Mouse (Mus musculus): Measurements from ENCODE around the gene Sfswap. TPM values are rescaled to one million over a fixed set of nuclear protein-coding genes. Genes with fewer than 3 reads are reported as not detected.

Sfswap gene
- total and polyA plus RNA-seq, 3 experiments, result 38.5 to 74.7 TPM; not detected in 1

GRCm38 (mm10) chr5:129518786-129519185 lies 17.8 kb downstream of the Sfswap start:
- H3K9me3 ChIP-seq (replicated peaks; ENCODE audit: insufficient read depth, low read length), result no peaks in the 10 kb centered on the region
- DNase-seq (ENCODE audit: low read depth, low spot score), result no peak
- H3K27me3 ChIP-seq (ENCODE audit: control insufficient read depth in 1 of 2, insufficient read depth in 2 of 2, low read length in 2 of 2), result no peaks in the 10 kb centered on the region
- no peak overlapping the region for H3K4me3 ChIP-seq (ENCODE audit: control insufficient read depth in 1 of 2, insufficient read depth in 1 of 2, low read depth in 2 of 2, low read length in 2 of 2)
- TF ChIP-seq USF1 (IDR thresholded peaks at IDR 0.05; ENCODE audit: low read depth, low read length), result no peak
- no peak for TF ChIP-seq MYB (IDR thresholded peaks at IDR 0.05; ENCODE audit: low read depth, low read length)
- no peak for TF ChIP-seq MYC (IDR thresholded peaks at IDR 0.05; ENCODE audit: low read depth, low read length)
- no peak for TF ChIP-seq HCFC1 (IDR thresholded peaks at IDR 0.05; ENCODE audit: low read depth, low read length)
- no peak for TF ChIP-seq TBP (IDR thresholded peaks at IDR 0.05; ENCODE audit: low read depth, low read length)
- no peak for TF ChIP-seq E2F4 (IDR thresholded peaks at IDR 0.05; ENCODE audit: borderline replicate concordance, low read depth, low read length)
- TF ChIP-seq SIN3A (IDR thresholded peaks at IDR 0.05; ENCODE audit: low read length), result no peak
- no peak for TF ChIP-seq NRF1 (IDR thresholded peaks at IDR 0.05; ENCODE audit: insufficient read depth, low read depth, low read length, poor library complexity, severe bottlenecking)
- TF ChIP-seq POLR2AphosphoS2 (IDR thresholded peaks at IDR 0.05; ENCODE audit: low read length), result no peak
- no peak for TF ChIP-seq JUND (IDR thresholded peaks at IDR 0.05; ENCODE audit: low read depth, low read length)
- H3K4me1 ChIP-seq (ENCODE audit: control insufficient read depth in 1 of 2, insufficient read depth in 2 of 2, low read length in 2 of 2), result peaks cover 0 to 13% of the 10 kb centered on the region in 2 experiments; a peak in 2 of 4 replicates
- peaks cover 11 to 17% of the 10 kb centered on the region in 2 experiments for H3K36me3 ChIP-seq (ENCODE audit: control insufficient read depth in 1 of 2, insufficient read depth in 2 of 2, low read length in 2 of 2)
- no peak overlapping the region for H3K27ac ChIP-seq (ENCODE audit: control insufficient read depth, low read depth, low read length)
- no peak overlapping the region for H3K9ac ChIP-seq (ENCODE audit: control insufficient read depth, low read depth, low read length, poor library complexity, severe bottlenecking)
- peaks cover 4% of the 10 kb centered on the region; the same call in 1 of the 2 replicates for H3K79me2 ChIP-seq (ENCODE audit: control insufficient read depth, insufficient read depth, low read length, poor library complexity)

GRCm38 (mm10) chr5:129519591-129519990 lies 18.6 kb downstream of the Sfswap start:
- no peaks in the 10 kb centered on the region for H3K27me3 ChIP-seq (ENCODE audit: control insufficient read depth in 1 of 2, insufficient read depth in 2 of 2, low read length in 2 of 2)
- no peak overlapping the region for H3K9ac ChIP-seq (ENCODE audit: control insufficient read depth, low read depth, low read length, poor library complexity, severe bottlenecking)
- peaks cover 13 to 16% of the 10 kb centered on the region in 2 experiments for H3K36me3 ChIP-seq (ENCODE audit: control insufficient read depth in 1 of 2, insufficient read depth in 2 of 2, low read length in 2 of 2)
- TF ChIP-seq RAD21 (IDR thresholded peaks at IDR 0.05; ENCODE audit: low read depth, low read length), result no peak
- no peak for TF ChIP-seq MYC (IDR thresholded peaks at IDR 0.05; ENCODE audit: low read depth, low read length)
- TF ChIP-seq MEF2A (IDR thresholded peaks at IDR 0.05; ENCODE audit: extremely low read depth, insufficient replicate concordance, low read depth, low read length, poor library complexity, severe bottlenecking), result no peak
- TF ChIP-seq UBTF (IDR thresholded peaks at IDR 0.05; ENCODE audit: borderline replicate concordance, insufficient read depth, low read depth, low read length), result no peak
- H3K9me3 ChIP-seq (replicated peaks; ENCODE audit: insufficient read depth, low read length), result no peaks in the 10 kb centered on the region
- DNase-seq (ENCODE audit: low read depth, low spot score), result no peak
- H3K4me3 ChIP-seq (ENCODE audit: control insufficient read depth in 1 of 2, insufficient read depth in 1 of 2, low read depth in 2 of 2, low read length in 2 of 2), result no peak overlapping the region
- H3K4me1 ChIP-seq (ENCODE audit: control insufficient read depth in 1 of 2, insufficient read depth in 2 of 2, low read length in 2 of 2), result peaks cover 0 to 13% of the 10 kb centered on the region in 2 experiments; a peak in 2 of 4 replicates
- H3K79me2 ChIP-seq (ENCODE audit: control insufficient read depth, insufficient read depth, low read length, poor library complexity), result peaks cover 4% of the 10 kb centered on the region; the same call in 1 of the 2 replicates
- no peak overlapping the region for H3K27ac ChIP-seq (ENCODE audit: control insufficient read depth, low read depth, low read length)

GRCm38 (mm10) chr5:129521501-129521900 lies 20.5 kb downstream of the Sfswap start:
- no peak overlapping the region for H3K27ac ChIP-seq (ENCODE audit: control insufficient read depth, low read depth, low read length)
- no peaks in the 10 kb centered on the region for H3K9me3 ChIP-seq (replicated peaks; ENCODE audit: insufficient read depth, low read length)
- peaks cover 0 to 13% of the 10 kb centered on the region in 2 experiments; a peak in 2 of 4 replicates for H3K4me1 ChIP-seq (ENCODE audit: control insufficient read depth in 1 of 2, insufficient read depth in 2 of 2, low read length in 2 of 2)
- TF ChIP-seq ZKSCAN1 (IDR thresholded peaks at IDR 0.05; ENCODE audit: low read depth, low read length) (no peak), SIN3A (IDR thresholded peaks at IDR 0.05; ENCODE audit: low read length) (no peak), TAL1 (IDR thresholded peaks at IDR 0.05; ENCODE audit: low read length) (no peak), USF2 (IDR thresholded peaks at IDR 0.05; ENCODE audit: borderline replicate concordance in 1 of 2, insufficient read depth in 1 of 2, low read depth in 1 of 2, low read length in 2 of 2) (no peak), NRF1 (IDR thresholded peaks at IDR 0.05; ENCODE audit: insufficient read depth, low read depth, low read length, poor library complexity, severe bottlenecking) (no peak), MAFK (IDR thresholded peaks at IDR 0.05; ENCODE audit: borderline replicate concordance, low read depth, low read length) (no peak), RAD21 (IDR thresholded peaks at IDR 0.05; ENCODE audit: low read depth, low read length) (no peak), EP300 (IDR thresholded peaks at IDR 0.05; ENCODE audit: low read depth in 1 of 2, low read length in 2 of 2) (no peak), UBTF (IDR thresholded peaks at IDR 0.05; ENCODE audit: borderline replicate concordance, insufficient read depth, low read depth, low read length) (no peak), MAX (IDR thresholded peaks at IDR 0.05; ENCODE audit: low read length) (no peak), MAZ (IDR thresholded peaks at IDR 0.05; ENCODE audit: low read depth, low read length) (no peak), TBP (IDR thresholded peaks at IDR 0.05; ENCODE audit: low read depth, low read length) (no peak), KAT2A (conservative IDR thresholded peaks at IDR 0.05; ENCODE audit: low read depth, low read length) (no peak), MEF2A (IDR thresholded peaks at IDR 0.05; ENCODE audit: extremely low read depth, insufficient replicate concordance, low read depth, low read length, poor library complexity, severe bottlenecking) (no peak), HCFC1 (IDR thresholded peaks at IDR 0.05; ENCODE audit: low read depth, low read length) (no peak), MYB (IDR thresholded peaks at IDR 0.05; ENCODE audit: low read depth, low read length) (no peak), CHD2 (IDR thresholded peaks at IDR 0.05; ENCODE audit: low read length) (no peak), ZNF384 (IDR thresholded peaks at IDR 0.05; ENCODE audit: low read depth, low read length) (no peak), E2F4 (IDR thresholded peaks at IDR 0.05; ENCODE audit: borderline replicate concordance, low read depth, low read length) (no peak)
- peaks cover 4% of the 10 kb centered on the region; the same call in 1 of the 2 replicates for H3K79me2 ChIP-seq (ENCODE audit: control insufficient read depth, insufficient read depth, low read length, poor library complexity)
- peaks cover 13 to 16% of the 10 kb centered on the region in 2 experiments for H3K36me3 ChIP-seq (ENCODE audit: control insufficient read depth in 1 of 2, insufficient read depth in 2 of 2, low read length in 2 of 2)
- no peak for DNase-seq (ENCODE audit: low read depth, low spot score)
- no peak overlapping the region for H3K9ac ChIP-seq (ENCODE audit: control insufficient read depth, low read depth, low read length, poor library complexity, severe bottlenecking)
- H3K27me3 ChIP-seq (ENCODE audit: control insufficient read depth in 1 of 2, insufficient read depth in 2 of 2, low read length in 2 of 2), result no peaks in the 10 kb centered on the region
- no peak overlapping the region for H3K4me3 ChIP-seq (ENCODE audit: control insufficient read depth in 1 of 2, insufficient read depth in 1 of 2, low read depth in 2 of 2, low read length in 2 of 2)
